Mouse (Mus musculus): ENCODE measurements around the gene Ddx43.

GRCm38 (mm10) chr9:78400570-78400969 lies 5.0 kb downstream of the Ddx43 start:
- TF ChIP-seq POLR2A (IDR thresholded peaks at IDR 0.05; ENCODE audit: insufficient read length, low read depth) (no peak), TCF3 (IDR thresholded peaks at IDR 0.05; ENCODE audit: insufficient read length, low read depth) (no peak), TCF12 (IDR thresholded peaks at IDR 0.05; ENCODE audit: insufficient read depth, poor library complexity, severe bottlenecking) (no peak), MAX (IDR thresholded peaks at IDR 0.05; ENCODE audit: low read depth) (no peak)

Data from myocyte (in vitro differentiated cells).